Mouse (Mus musculus): Measurements from ENCODE around the gene H2-M5. TPM values are rescaled to one million over a fixed set of nuclear protein-coding genes. Genes with fewer than 3 reads are reported as not detected.

H2-M5 gene
- polyA plus RNA-seq, 1 experiment from 2014 or later = 0.43 TPM

DNA sequence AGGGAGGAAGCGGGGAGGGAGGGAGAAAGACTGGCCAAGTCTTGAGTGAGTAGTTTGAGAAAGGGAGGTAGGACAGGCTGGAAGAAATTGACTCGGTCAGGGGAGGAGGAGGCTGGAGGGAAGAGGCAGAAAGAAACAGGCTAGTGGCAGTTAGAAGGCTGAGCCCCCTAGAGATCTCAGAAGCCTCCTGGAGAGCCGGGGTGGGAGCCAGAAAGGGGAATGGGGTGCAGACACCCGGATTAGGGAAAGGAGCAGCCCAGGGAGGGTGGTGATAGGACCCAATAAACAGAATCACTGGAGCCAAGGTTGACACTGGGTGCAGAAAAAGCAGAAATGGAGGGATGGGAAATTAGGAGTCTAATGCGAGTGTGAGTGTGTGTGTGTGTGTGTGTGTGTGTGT, 45.6 kb downstream of the H2-M5 start:
- ATAC-seq (ENCODE audit: insufficient read depth, low FRiP score) = no peak
- Histone ChIP-seq H3K9me3 (replicated peaks; ENCODE audit: control insufficient read depth, low read length) (no peaks in the 10 kb centered on the region), H3K4me3 (replicated peaks; ENCODE audit: low read length) (peak overlapping the region; percentile 47), H3K27me3 (ENCODE audit: control insufficient read depth, insufficient read depth, low read length) (peaks cover 31% of the 10 kb centered on the region), H3K9ac (ENCODE audit: low read length) (0 out of 2 replicates have a peak overlapping the region, but pooled peaks have one; percentile 56), H3K4me1 (ENCODE audit: control insufficient read depth, insufficient read depth, low read length) (peaks cover 6% of the 10 kb centered on the region; the same call in 1 of the 2 replicates), H3K27ac (ENCODE audit: low read length) (no peak overlapping the region), H3K36me3 (ENCODE audit: control insufficient read depth, insufficient read depth, low read length) (no peaks in the 10 kb centered on the region), H3K4me2 (ENCODE audit: low read depth, low read length) (no peak overlapping the region)
- WGBS = 20% methylated on average over 5 of the region's 5 CpGs

- peaks cover 6% of the 10 kb centered on the region; the same call in 1 of the 2 replicates for H3K4me1 ChIP-seq (ENCODE audit: control insufficient read depth, insufficient read depth, low read length)
- peak within 1 kb of the TSS; percentile 56 for H3K9ac ChIP-seq (ENCODE audit: low read length)
- peak within 1 kb of the TSS; percentile 47 for H3K4me3 ChIP-seq (replicated peaks; ENCODE audit: low read length)
- no peaks in the 10 kb centered on the region for H3K9me3 ChIP-seq (replicated peaks; ENCODE audit: control insufficient read depth, low read length)
- H3K4me2 ChIP-seq (ENCODE audit: low read depth, low read length) = peak within 1 kb of the TSS; percentile 80
- ATAC-seq (ENCODE audit: insufficient read depth, low FRiP score) = peak; percentile 9; the same call in 1 of the 2 replicates
- 2% methylated on average over 58 of the region's 59 CpGs for WGBS
- H3K36me3 ChIP-seq (ENCODE audit: control insufficient read depth, insufficient read depth, low read length) = no peaks in the 10 kb centered on the region
- peaks cover 31% of the 10 kb centered on the region for H3K27me3 ChIP-seq (ENCODE audit: control insufficient read depth, insufficient read depth, low read length)
- H3K27ac ChIP-seq (ENCODE audit: low read length) = no peak within 1 kb of the TSS
Observed at GRCm38 (mm10) chr17:36942791-36943471, 46.4 kb downstream of the H2-M5 start, which contains the start of gene Rnf39. Rnf39 (plus strand) TSS chr17:36942918.

- Histone ChIP-seq H3K27ac (ENCODE audit: low read length) (no peak overlapping the region), H3K4me2 (ENCODE audit: low read depth, low read length) (peak overlapping the region; percentile 80), H3K4me3 (replicated peaks; ENCODE audit: low read length) (peak overlapping the region; percentile 47), H3K27me3 (ENCODE audit: control insufficient read depth, insufficient read depth, low read length) (peaks cover 31% of the 10 kb centered on the region), H3K36me3 (ENCODE audit: control insufficient read depth, insufficient read depth, low read length) (no peaks in the 10 kb centered on the region), H3K9ac (ENCODE audit: low read length) (no peak overlapping the region), H3K9me3 (replicated peaks; ENCODE audit: control insufficient read depth, low read length) (no peaks in the 10 kb centered on the region), H3K4me1 (ENCODE audit: control insufficient read depth, insufficient read depth, low read length) (peaks cover 2% of the 10 kb centered on the region; the same call in 1 of the 2 replicates)
- WGBS = 41% methylated on average over 10 of the region's 10 CpGs
- ATAC-seq (ENCODE audit: insufficient read depth, low FRiP score) = peak; percentile 68
Observed at GRCm38 (mm10) chr17:36942391-36942790, 46.9 kb downstream of the H2-M5 start.

GRCm38 (mm10) chr17:36938056-36938455, 51.3 kb downstream of the H2-M5 start:
- 65% methylated on average over 2 of the region's 2 CpGs for WGBS

More at GRCm38 (mm10) chr17:36938056-36938455, 51.3 kb downstream of the H2-M5 start:
- no peaks in the 10 kb centered on the region for H3K9me3 ChIP-seq (replicated peaks; ENCODE audit: control insufficient read depth, low read length)
- H3K27me3 ChIP-seq (ENCODE audit: control insufficient read depth, insufficient read depth, low read length) = peaks cover 20% of the 10 kb centered on the region
- no peak overlapping the region for H3K27ac ChIP-seq (ENCODE audit: low read length)
- no peak overlapping the region for H3K4me3 ChIP-seq (replicated peaks; ENCODE audit: low read length)
- H3K4me1 ChIP-seq (ENCODE audit: control insufficient read depth, insufficient read depth, low read length) = no peaks in the 10 kb centered on the region
- no peak overlapping the region for H3K4me2 ChIP-seq (ENCODE audit: low read depth, low read length)
- H3K9ac ChIP-seq (ENCODE audit: low read length) = no peak overlapping the region
- no peaks in the 10 kb centered on the region for H3K36me3 ChIP-seq (ENCODE audit: control insufficient read depth, insufficient read depth, low read length)
- no peak for ATAC-seq (ENCODE audit: insufficient read depth, low FRiP score)

Other genes starting within 250 kb of the H2-M5 start
- gene H2-M10.5, start 216.6 kb downstream of the H2-M5 start, polyA plus RNA-seq (2015; fragmentation: Nextera tagmentation; extraction: Ambion mirVana) = not detected in 2 replicates
- gene H2-M10.6, start 177.4 kb downstream of the H2-M5 start, polyA plus RNA-seq (2015; fragmentation: Nextera tagmentation; extraction: Ambion mirVana) = not detected in 2 replicates
- gene Trim26, start 152.4 kb downstream of the H2-M5 start, polyA plus RNA-seq (2015; fragmentation: Nextera tagmentation; extraction: Ambion mirVana) = 39.9 and 41.3 TPM in 2 replicates
- gene Trim15, start 122.3 kb downstream of the H2-M5 start, polyA plus RNA-seq (2015; fragmentation: Nextera tagmentation; extraction: Ambion mirVana) = 0.83 and 1.2 TPM in 2 replicates
- 12.0 and 12.4 TPM in 2 replicates for gene Trim10, start 120.0 kb downstream of the H2-M5 start, polyA plus RNA-seq (2015; fragmentation: Nextera tagmentation; extraction: Ambion mirVana)
- gene Trim40, start 99.4 kb downstream of the H2-M5 start, polyA plus RNA-seq (2015; fragmentation: Nextera tagmentation; extraction: Ambion mirVana) = 0.08 and 0.10 TPM in 2 replicates
- gene Trim31, start 91.4 kb downstream of the H2-M5 start, polyA plus RNA-seq (2015; fragmentation: Nextera tagmentation; extraction: Ambion mirVana) = 5.3 and 6.3 TPM in 2 replicates
- gene Rnf39, start 46.6 kb downstream of the H2-M5 start, polyA plus RNA-seq (2015; fragmentation: Nextera tagmentation; extraction: Ambion mirVana) = 3.4 and 5.9 TPM in 2 replicates
- gene Ppp1r11, start 37.8 kb downstream of the H2-M5 start, polyA plus RNA-seq (2015; fragmentation: Nextera tagmentation; extraction: Ambion mirVana) = 97.4 and 109 TPM in 2 replicates
- 70.3 and 79.7 TPM in 2 replicates for gene Znrd1, start 31.0 kb downstream of the H2-M5 start, polyA plus RNA-seq (2015; fragmentation: Nextera tagmentation; extraction: Ambion mirVana)
- 4.2 and 5.6 TPM in 2 replicates for gene Znrd1as, start 30.9 kb downstream of the H2-M5 start, polyA plus RNA-seq (2015; fragmentation: Nextera tagmentation; extraction: Ambion mirVana)
- gene 2410137M14Rik, start 8.3 kb downstream of the H2-M5 start, polyA plus RNA-seq (2015; fragmentation: Nextera tagmentation; extraction: Ambion mirVana) = not detected in 2 replicates
- gene Zfp57, start 11.6 kb upstream of the H2-M5 start, polyA plus RNA-seq (2015; fragmentation: Nextera tagmentation; extraction: Ambion mirVana) = 40.9 and 50.3 TPM in 2 replicates
- gene Mog, start 33.9 kb upstream of the H2-M5 start, polyA plus RNA-seq (2015; fragmentation: Nextera tagmentation; extraction: Ambion mirVana) = 0.21 TPM in 1 of 2 replicates, not detected in the other
- gene Gabbr1, start 56.4 kb upstream of the H2-M5 start, polyA plus RNA-seq (2015; fragmentation: Nextera tagmentation; extraction: Ambion mirVana) = 7.2 and 7.5 TPM in 2 replicates
- gene Olfr90, start 99.0 kb upstream of the H2-M5 start, polyA plus RNA-seq (2015; fragmentation: Nextera tagmentation; extraction: Ambion mirVana) = not detected in 2 replicates
- not detected in 2 replicates for gene Olfr91, start 108.7 kb upstream of the H2-M5 start, polyA plus RNA-seq (2015; fragmentation: Nextera tagmentation; extraction: Ambion mirVana)
- gene Olfr92, start 130.6 kb upstream of the H2-M5 start, polyA plus RNA-seq (2015; fragmentation: Nextera tagmentation; extraction: Ambion mirVana) = not detected in 2 replicates
- not detected in 2 replicates for gene Olfr93, start 172.0 kb upstream of the H2-M5 start, polyA plus RNA-seq (2015; fragmentation: Nextera tagmentation; extraction: Ambion mirVana)
- not detected in 2 replicates for gene Ubd, start 204.4 kb upstream of the H2-M5 start, polyA plus RNA-seq (2015; fragmentation: Nextera tagmentation; extraction: Ambion mirVana)
- gene Olfr94, start 211.5 kb upstream of the H2-M5 start, polyA plus RNA-seq (2015; fragmentation: Nextera tagmentation; extraction: Ambion mirVana) = not detected in 2 replicates
- gene Olfr95, start 223.6 kb upstream of the H2-M5 start, polyA plus RNA-seq (2015; fragmentation: Nextera tagmentation; extraction: Ambion mirVana) = not detected in 2 replicates
- gene Olfr96, start 230.6 kb upstream of the H2-M5 start, polyA plus RNA-seq (2015; fragmentation: Nextera tagmentation; extraction: Ambion mirVana) = not detected in 2 replicates
- not detected in 2 replicates for gene Olfr97, start 247.8 kb upstream of the H2-M5 start, polyA plus RNA-seq (2015; fragmentation: Nextera tagmentation; extraction: Ambion mirVana)

All from stomach, embryonic 16.5 days (tissue).